Mouse (Mus musculus) midbrain, embryonic 14.5 days (tissue): ENCODE measurements around the gene Slc29a3. TPM values are rescaled to one million over a fixed set of nuclear protein-coding genes. Genes with fewer than 3 reads are reported as not detected.
"Not testable (repeated sequence)": the region's sequence is repeated elsewhere in the genome, so short reads cannot be mapped to it uniquely, and the experiment has no call there.

Experiments
- ATAC-seq: fragments of 200-750 bp; cut with Nextera tagmentation; 2 replicates; pipeline ENCODE4 v1.8.0; 2017; ENCODE audit warnings: moderate number of reproducible peaks, moderate library complexity; ENCODE audit not compliant: low FRiP score, low TSS enrichment
- DNase-seq: peaks from one replicate; pipeline ENCODE4 v3.0.0-alpha.2; 2015
- H3K27ac ChIP-seq: fragments of 300-500 bp; sonication (generic); replicated peaks from 2 replicates; pipeline ENCODE4 v1.5.1; 2014; ENCODE audit warnings: mild to moderate bottlenecking, low read depth, low read length, moderate library complexity
- H3K27me3 ChIP-seq: fragments of 300-500 bp; sonication (generic); 2 replicates; pipeline ENCODE4 v1.6.1; 2014; ENCODE audit warnings: low read length, control low read depth, mixed read lengths; ENCODE audit not compliant: control insufficient read depth, insufficient read depth
- H3K36me3 ChIP-seq: fragments of 300-500 bp; sonication (generic); 2 replicates; pipeline ENCODE4 v1.6.1; 2014; ENCODE audit warnings: low read length, control low read depth; ENCODE audit not compliant: control insufficient read depth, insufficient read depth
- H3K4me1 ChIP-seq: fragments of 300-500 bp; sonication (generic); 2 replicates; pipeline ENCODE4 v1.6.1; 2014; ENCODE audit warnings: mild to moderate bottlenecking, antibody characterized with exemption, low read length, control low read depth; ENCODE audit not compliant: control insufficient read depth, insufficient read depth
- H3K4me2 ChIP-seq: fragments of 300-500 bp; sonication (generic); 2 replicates; pipeline ENCODE4 v1.6.1; 2014; ENCODE audit warnings: mild to moderate bottlenecking, low read length, moderate library complexity
- H3K4me3 ChIP-seq: fragments of 300-500 bp; sonication (generic); replicated peaks from 2 replicates; pipeline ENCODE4 v1.5.1; 2014; ENCODE audit warnings: low read depth, low read length
- H3K9ac ChIP-seq: fragments of 300-500 bp; sonication (generic); replicated peaks from 2 replicates; pipeline ENCODE4 v1.6.1; 2014; ENCODE audit warnings: mild to moderate bottlenecking, low read length, moderate library complexity
- H3K9me3 ChIP-seq: fragments of 300-500 bp; sonication (generic); 2 replicates; pipeline ENCODE4 v1.6.1; 2016; ENCODE audit warnings: low read length, control low read depth, mixed read lengths; ENCODE audit not compliant: control insufficient read depth
- WGBS: fragments of 180-500 bp; shearing (Covaris S2); extraction: QIAGEN DNeasy Blood & Tissue Kit; methylation state at CpG from one replicate; pipeline ENCODE4 v1.1.7; 2014; 5-methylcytosine and 5-hydroxymethylcytosine counted together
- polyA plus RNA-seq: library from polyadenylated mRNA; unstranded; fragments of >200 nt; fragmentation: Nextera tagmentation; extraction: Ambion mirVana; gene quantifications from 2 replicates; pipeline ENCODE4 v1.2.1, GENCODE M21; 2014

Gene Slc29a3
- polyA plus RNA-seq, 1 experiment from 2014 or later = 8.5 TPM

DNA sequence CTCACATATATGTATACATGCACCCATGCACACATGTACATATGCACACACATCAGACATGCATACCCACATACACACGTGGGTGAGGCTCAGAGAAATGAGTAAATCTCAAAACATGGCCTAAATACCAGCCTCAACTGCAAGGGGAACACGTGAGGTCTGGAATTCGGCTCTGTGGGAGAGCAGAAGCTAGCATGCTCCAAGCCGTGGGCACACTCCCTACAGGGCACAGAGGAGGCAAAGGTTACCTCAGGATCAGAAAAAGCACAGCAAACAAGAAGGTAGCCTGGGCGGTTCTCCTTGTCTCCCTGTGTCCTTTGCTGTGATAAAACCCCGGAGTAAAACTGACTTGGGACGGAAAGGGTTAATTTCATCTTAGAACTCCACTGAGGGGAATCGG is 1.3 kb upstream of the Slc29a3 start:
- Histone ChIP-seq H3K36me3 (no peaks in the 10 kb centered on the region), H3K4me3 (no peak overlapping the region), H3K4me2 (no peak overlapping the region), H3K27ac (no peak overlapping the region), H3K4me1 (peaks cover 3% of the 10 kb centered on the region; the same call in 1 of the 2 replicates), H3K9me3 (no peaks in the 10 kb centered on the region), H3K9ac (no peak overlapping the region), H3K27me3 (no peaks in the 10 kb centered on the region)
- ATAC-seq (no peak), DNase-seq (no peak)
- 78% methylated on average over 8 of the region's 8 CpGs for WGBS

DNA sequence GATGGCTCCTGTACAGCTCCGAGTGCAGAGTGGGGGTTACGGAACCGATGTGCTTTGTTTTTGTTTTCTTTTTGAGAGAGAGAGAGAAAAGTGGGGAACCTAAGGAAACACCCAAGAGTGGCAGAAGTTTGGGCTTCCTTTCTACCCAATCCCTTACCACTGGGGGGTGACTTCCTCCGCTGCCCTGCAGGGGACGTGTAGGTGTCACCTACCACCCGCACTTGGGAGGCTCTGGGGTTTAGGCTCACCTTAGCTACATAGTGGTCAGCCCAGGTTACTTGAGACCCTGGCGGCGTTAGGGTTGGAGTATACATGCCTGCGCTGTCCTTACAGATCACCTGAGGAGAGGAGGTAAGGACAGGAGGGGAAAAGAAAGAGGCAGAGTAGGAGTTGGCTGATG is 667 bp upstream of the Slc29a3 start:
- ATAC-seq = no peak; the same call in 1 of the 2 replicates
- Histone ChIP-seq H3K27me3 (no peaks in the 10 kb centered on the region), H3K4me1 (peaks cover 3% of the 10 kb centered on the region), H3K27ac (no peak overlapping the region), H3K9ac (no peak overlapping the region), H3K4me3 (peak overlapping the region; percentile 58; the same call in 1 of the 2 replicates), H3K36me3 (0 out of 2 replicates have a peak, but pooled peaks cover 4% of the 10 kb centered on the region), H3K4me2 (peak overlapping the region; percentile 84), H3K9me3 (no peaks in the 10 kb centered on the region)
- WGBS = 77% methylated on average over 9 of the region's 9 CpGs
- DNase-seq = no peak

DNA sequence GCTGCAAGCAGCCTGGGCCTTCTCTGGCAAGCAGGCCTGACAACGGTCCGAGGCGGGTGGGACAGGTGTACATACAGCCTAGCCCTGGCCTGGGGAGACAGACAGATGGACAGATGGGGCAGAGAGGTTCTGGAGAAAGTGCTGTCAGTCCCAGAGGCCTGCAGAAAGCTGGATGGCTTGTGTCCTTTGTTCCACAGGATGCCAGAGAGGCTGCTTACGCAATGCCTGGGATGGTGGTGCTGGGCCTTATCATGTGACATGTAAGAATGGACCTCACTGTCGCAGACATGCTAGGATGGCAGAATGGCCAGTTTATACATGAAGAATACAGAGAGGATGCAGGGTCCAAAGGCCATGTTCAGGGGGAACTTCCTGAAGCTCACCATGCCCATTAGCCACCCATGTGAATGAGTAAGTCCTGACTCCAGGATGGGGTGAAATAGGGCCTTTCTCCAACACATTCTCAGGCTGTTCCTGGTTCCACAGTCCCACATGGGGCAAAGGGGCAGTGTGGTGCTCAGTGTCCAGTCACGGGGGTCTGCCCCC is 4.9 kb downstream of the Slc29a3 start:
- Histone ChIP-seq H3K27me3 (no peaks in the 10 kb centered on the region), H3K4me1 (peaks cover 3% of the 10 kb centered on the region), H3K27ac (no peak overlapping the region), H3K4me3 (no peak overlapping the region), H3K9me3 (no peaks in the 10 kb centered on the region), H3K4me2 (no peak overlapping the region), H3K9ac (peak overlapping the region; percentile 36; the same call in 1 of the 2 replicates), H3K36me3 (0 out of 2 replicates have a peak, but pooled peaks cover 4% of the 10 kb centered on the region)
- ATAC-seq = no peak
- 91% methylated on average over 6 of the region's 6 CpGs for WGBS
- no peak for DNase-seq

DNA sequence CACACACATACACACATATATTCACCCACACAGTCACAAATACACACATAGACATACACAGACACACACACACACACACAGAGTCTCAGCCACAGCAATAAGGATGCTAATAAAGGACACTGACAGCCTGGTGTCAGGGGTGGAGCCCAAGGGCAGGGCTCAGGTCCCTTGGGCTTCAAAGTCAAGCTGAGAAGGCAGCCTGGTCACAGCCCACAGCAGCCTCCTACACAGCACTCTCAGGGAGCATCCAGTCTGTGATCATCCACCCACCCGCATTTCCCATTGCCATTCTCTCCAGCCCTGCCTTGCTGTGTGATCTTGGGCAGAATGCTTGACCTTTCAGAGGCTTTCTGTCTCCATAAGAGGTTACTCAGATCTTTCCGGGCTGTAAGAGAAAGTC is 6.1 kb downstream of the Slc29a3 start:
- 75% methylated on average over 2 of the region's 2 CpGs for WGBS
- H3K36me3 ChIP-seq = 0 out of 2 replicates have a peak, but pooled peaks cover 4% of the 10 kb centered on the region
- ATAC-seq (no peak), DNase-seq (no peak)
- H3K4me1 ChIP-seq = peaks cover 2% of the 10 kb centered on the region
- no peaks in the 10 kb centered on the region for H3K27me3 ChIP-seq
- H3K9ac ChIP-seq = 0 out of 2 replicates have a peak overlapping the region, but pooled peaks have one; percentile 5
- no peaks in the 10 kb centered on the region for H3K9me3 ChIP-seq
- no peak overlapping the region for H3K4me3 ChIP-seq
- no peak overlapping the region for H3K27ac ChIP-seq
- H3K4me2 ChIP-seq = no peak overlapping the region

DNA sequence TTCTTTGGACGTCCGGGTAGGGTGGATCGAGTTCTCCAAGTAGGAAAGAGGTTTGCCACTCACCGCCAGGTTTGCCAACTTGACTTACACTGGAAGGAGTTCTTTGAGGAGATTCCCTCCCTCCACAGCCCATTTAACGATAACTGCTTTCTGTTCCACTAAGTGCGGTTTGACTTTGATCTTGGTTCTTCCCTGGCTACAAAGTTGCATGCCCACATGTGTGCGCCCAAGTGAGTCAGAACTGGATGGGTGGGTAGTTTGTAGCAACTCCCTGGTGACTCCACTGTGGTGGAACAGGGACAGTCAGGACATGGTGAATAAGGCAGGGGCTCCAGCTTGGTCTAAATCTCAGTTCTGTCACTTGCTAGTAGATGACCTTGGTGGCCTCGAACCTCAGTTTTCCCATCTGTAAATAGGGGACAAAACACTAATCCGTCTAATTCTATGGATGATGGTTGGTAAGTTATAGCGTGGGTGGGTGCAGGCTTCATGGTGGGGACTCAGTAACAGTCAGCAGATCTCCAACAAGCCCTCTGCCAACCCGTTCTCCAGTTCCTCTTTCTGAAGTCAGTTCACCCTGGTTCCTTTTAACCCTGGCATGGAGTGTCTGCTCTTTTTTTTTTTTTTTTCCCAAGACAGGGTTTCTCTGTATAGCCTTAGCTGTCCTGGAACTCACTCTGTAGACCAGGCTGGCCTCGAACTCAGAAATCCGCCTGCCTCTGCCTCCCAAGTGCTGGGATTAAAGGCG is 7.9 kb downstream of the Slc29a3 start:
- no peak overlapping the region for H3K9ac ChIP-seq
- H3K4me1 ChIP-seq = no peaks in the 10 kb centered on the region; the same call in 1 of the 2 replicates
- H3K9me3 ChIP-seq = no peaks in the 10 kb centered on the region
- H3K4me2 ChIP-seq = no peak overlapping the region
- H3K4me3 ChIP-seq = no peak overlapping the region
- WGBS = 90% methylated on average over 14 of the region's 14 CpGs
- ATAC-seq (no peak), DNase-seq (no peak)
- no peak overlapping the region for H3K27ac ChIP-seq
- H3K27me3 ChIP-seq = no peaks in the 10 kb centered on the region
- 0 out of 2 replicates have a peak, but pooled peaks cover 4% of the 10 kb centered on the region for H3K36me3 ChIP-seq

DNA sequence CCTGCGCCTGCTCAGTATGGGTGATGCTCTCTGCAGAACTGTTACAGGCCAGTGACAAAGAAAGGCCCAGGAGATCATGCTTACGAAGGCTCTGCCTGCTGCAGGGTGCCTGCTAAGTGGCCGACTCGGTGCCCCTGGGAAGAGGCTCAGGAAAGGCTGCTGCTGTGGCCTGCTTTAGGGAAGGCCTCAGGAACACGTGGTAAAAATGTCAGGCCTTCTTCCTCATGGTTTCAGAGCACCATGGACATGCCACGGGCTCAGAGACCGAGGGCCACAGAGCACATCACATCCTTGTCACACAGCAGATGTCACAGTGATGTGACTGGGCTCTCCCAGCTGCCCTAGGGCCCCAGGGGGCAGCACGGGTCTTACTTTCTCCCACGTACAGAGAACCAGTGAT is 8.9 kb downstream of the Slc29a3 start:
- ATAC-seq = no peak
- Histone ChIP-seq H3K9me3 (no peaks in the 10 kb centered on the region), H3K27ac (no peak overlapping the region)

DNA sequence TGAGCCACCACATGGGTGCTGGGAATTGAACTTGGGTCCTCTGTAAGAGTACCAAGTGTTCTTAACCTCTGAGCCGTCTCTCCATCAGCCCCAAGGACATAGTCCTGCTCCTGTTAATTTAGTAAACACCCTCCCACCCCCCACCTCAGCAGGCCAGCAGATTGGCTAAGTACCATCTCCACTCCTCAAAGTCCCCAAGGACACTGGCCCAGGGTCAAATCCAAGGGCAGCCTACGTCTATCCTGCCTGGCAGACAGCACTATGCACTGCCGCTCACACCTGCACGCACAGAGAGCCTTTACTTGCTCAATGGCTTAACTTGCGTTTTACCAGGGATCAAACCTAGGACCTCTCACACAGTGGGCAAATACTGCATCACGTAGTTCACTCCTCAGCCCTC is 9.7 kb downstream of the Slc29a3 start:
- DNase-seq = no peak
- H3K27ac ChIP-seq = no peak overlapping the region
- no peaks in the 10 kb centered on the region; the same call in 1 of the 2 replicates for H3K4me1 ChIP-seq
- H3K4me3 ChIP-seq = no peak overlapping the region
- no peaks in the 10 kb centered on the region for H3K9me3 ChIP-seq
- ATAC-seq = no peak
- no peaks in the 10 kb centered on the region for H3K36me3 ChIP-seq
- H3K27me3 ChIP-seq = no peaks in the 10 kb centered on the region
- H3K9ac ChIP-seq = no peak overlapping the region
- H3K4me2 ChIP-seq = no peak overlapping the region
- WGBS = 77% methylated on average over 6 of the region's 6 CpGs

More for the DNA sequence above, 8.9 kb downstream of the Slc29a3 start:
- H3K4me2 ChIP-seq = no peak overlapping the region
- no peak for DNase-seq
- no peak overlapping the region for H3K4me3 ChIP-seq
- H3K27me3 ChIP-seq = no peaks in the 10 kb centered on the region
- no peaks in the 10 kb centered on the region; the same call in 1 of the 2 replicates for H3K4me1 ChIP-seq
- H3K9ac ChIP-seq = no peak overlapping the region
- H3K36me3 ChIP-seq = 0 out of 2 replicates have a peak, but pooled peaks cover 2% of the 10 kb centered on the region
- WGBS = 55% methylated on average over 9 of the region's 9 CpGs

DNA sequence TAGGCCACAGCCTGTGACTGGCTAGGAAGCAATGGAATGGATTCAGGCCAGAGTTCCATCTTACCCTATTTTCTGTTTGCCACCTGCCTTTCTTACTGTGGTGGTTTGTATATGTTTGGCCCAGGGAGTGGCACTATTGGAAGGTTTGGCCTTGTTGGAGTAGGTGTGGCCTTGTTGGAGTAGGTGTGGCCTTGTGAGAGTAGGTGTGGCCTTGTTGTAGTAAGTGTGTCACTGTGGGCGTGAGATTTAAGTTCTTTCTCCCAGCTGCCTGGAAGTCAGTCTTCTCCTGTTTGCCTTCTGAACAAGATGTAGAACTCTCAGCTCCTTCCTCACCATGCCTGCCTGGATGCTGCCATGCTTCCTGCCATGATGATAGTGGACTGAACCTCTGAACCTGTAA is 10.3 kb downstream of the Slc29a3 start:
- ATAC-seq, H3K4me3 ChIP-seq, DNase-seq, H3K27ac ChIP-seq, H3K9me3 ChIP-seq, H3K9ac ChIP-seq, H3K4me1 ChIP-seq, H3K4me2 ChIP-seq, H3K36me3 ChIP-seq, H3K27me3 ChIP-seq: not testable (repeated sequence)
- 87% methylated on average over 1 of the region's 1 CpGs for WGBS

DNA sequence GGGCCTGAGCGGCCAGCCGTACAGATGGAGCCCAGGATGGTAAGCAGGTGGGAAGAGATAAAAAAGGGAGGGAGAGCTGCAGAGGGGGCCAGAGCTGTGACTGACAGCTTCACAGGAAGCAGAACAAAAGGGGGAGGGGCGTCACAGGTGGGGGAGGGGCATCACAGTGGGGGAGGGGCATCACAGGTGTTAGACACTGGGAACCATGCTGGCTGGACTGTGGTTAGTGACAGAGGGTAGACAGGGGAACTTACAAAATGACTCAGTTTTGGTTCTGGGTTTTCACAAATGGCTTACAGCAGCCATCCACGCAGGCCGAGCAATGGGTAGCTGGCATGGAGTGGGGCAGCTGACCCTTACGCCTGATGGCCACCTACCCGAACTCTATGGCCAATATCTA is 11.2 kb downstream of the Slc29a3 start:
- Histone ChIP-seq H3K4me2 (no peak overlapping the region), H3K27me3 (no peaks in the 10 kb centered on the region), H3K27ac (no peak overlapping the region), H3K4me3 (no peak overlapping the region), H3K9ac (no peak overlapping the region), H3K4me1 (no peaks in the 10 kb centered on the region), H3K9me3 (no peaks in the 10 kb centered on the region), H3K36me3 (no peaks in the 10 kb centered on the region)
- DNase-seq (no peak), ATAC-seq (no peak)
- WGBS = 77% methylated on average over 7 of the region's 7 CpGs
